Mouse (Mus musculus): ENCODE measurements around the gene Vps53.
"Not testable (repeated sequence)": the region's sequence is repeated elsewhere in the genome, so short reads cannot be mapped to it uniquely, and the experiment has no call there.

Gene Vps53

GRCm38 (mm10) chr11:76179495-76180145 lies at the start of gene Vps53, which contains the start of gene Fam57a:
Gene Vps53, minus strand, starts transcription at chr11:76179647.
Gene Fam57a, plus strand, starts transcription at chr11:76179671.
- ChIA-PET POLR2A (interaction anchor here in 2 of 4 experiments (1.1 to 1.4 kb wide), 4 partner anchors 36 to 445 kb away, joined by 4 to 7 read pairs (median 6); partner anchors contain the start of genes Dbil5 (in 1 of the 2), Gemin4 (in 1 of the 2) and Timm22 (in 1 of the 2)), CTCF (interaction anchor here in 3 of 4 experiments (0.7 to 1.4 kb wide), 7 partner anchors 38 to 275 kb away, joined by 3 to 5 read pairs (median 4); partner anchors contain the start of genes Dbil5 (in 2 of the 3), Gemin4 (in 2 of the 3) and Timm22 (in 1 of the 3))

DNA sequence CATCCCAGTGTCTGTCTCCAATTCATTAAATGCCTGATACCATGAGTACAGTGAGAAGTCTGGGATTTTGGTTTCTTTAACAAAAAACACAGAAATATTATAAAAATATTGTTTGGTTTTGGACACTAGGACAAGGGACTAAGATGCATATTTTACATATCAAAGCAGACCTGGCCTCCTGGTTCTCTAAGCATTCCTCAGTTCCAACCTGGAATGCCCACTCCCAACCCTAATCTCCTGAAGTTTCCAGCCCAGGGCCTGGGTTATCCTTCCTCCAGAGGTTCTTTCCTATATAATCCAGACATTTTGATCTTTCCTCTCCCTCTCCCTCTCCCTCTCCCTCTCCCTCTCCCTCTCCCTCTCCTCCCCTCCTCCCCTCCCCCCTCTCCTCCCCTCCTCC lies 45.6 kb upstream of the Vps53 start:
- ChIA-PET POLR2A (interaction anchor here in 2 of 4 experiments (0.7 to 1.2 kb wide), 5 partner anchors 7 to 199 kb away, joined by 3 to 4 read pairs (median 3); partner anchors contain the start of genes Dbil5 (in 2 of the 2) and Gemin4 (in 2 of the 2)), CTCF (interaction anchor here in 3 of 4 experiments (0.7 to 0.8 kb wide), 3 partner anchors 181 to 470 kb away, joined by 4 to 11 read pairs (median 5); no protein-coding TSS in a partner anchor)

GRCm38 (mm10) chr11:76224631-76225030 lies 45.2 kb upstream of the Vps53 start:
- ChIA-PET CTCF (interaction anchor here in 2 of 4 experiments (0.7 to 1.2 kb wide), 3 partner anchors 182 to 470 kb away, joined by 3 to 11 read pairs (median 4); no protein-coding TSS in a partner anchor), POLR2A (interaction anchor here in 1 of 4 experiments (0.6 to 0.7 kb wide), 3 partner anchors 37 to 846 kb away, joined by 3 read pairs; no protein-coding TSS in a partner anchor)

DNA sequence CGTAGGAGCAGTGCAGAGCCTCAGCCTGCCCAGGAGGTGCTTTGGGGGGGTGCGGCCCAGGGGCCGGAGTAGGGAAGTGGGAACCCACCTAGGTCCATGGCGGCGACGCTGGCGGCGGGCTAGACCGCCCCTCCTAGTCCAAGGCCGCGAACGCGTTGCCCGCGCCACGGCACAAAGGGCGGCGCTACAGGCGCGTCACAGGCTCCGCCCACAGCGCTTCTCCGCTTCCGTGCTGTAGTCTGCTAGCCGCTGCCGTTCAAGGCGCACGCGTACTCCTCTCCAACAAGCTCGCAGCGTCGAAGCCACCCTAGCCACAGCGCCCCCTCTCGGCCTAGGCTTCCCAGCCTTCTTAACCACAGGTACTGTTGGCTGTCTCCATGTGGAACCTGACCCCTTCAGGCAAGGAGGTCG lies 37.9 kb upstream of the Vps53 start, which contains the start of the genes Dbil5 and Gemin4:
Dbil5 (plus strand) TSS at position 219 of the 411 bp plus-strand sequence.
Gemin4 (minus strand) TSS at position 275 of the 411 bp plus-strand sequence.
- POLR2A ChIA-PET = interaction anchor here (0.6 to 3.6 kb wide), 47 partner anchors 8 to 1932 kb away, joined by 3 to 27 read pairs (median 3); partner anchors contain the start of genes Timm22 (in 3 of the 4), Glod4 (in 2 of the 4), Mrm3 (in 2 of the 4) and Fam57a (in 1 of the 4)
- CTCF ChIA-PET = interaction anchor here (0.5 to 1.8 kb wide), 32 partner anchors 9 to 1749 kb away, joined by 3 to 12 read pairs (median 3); partner anchors contain the start of genes Vps53 (in 2 of the 4), Fam57a (in 1 of the 4), Timm22 (in 1 of the 4) and Ywhae (in 1 of the 4)

DNA sequence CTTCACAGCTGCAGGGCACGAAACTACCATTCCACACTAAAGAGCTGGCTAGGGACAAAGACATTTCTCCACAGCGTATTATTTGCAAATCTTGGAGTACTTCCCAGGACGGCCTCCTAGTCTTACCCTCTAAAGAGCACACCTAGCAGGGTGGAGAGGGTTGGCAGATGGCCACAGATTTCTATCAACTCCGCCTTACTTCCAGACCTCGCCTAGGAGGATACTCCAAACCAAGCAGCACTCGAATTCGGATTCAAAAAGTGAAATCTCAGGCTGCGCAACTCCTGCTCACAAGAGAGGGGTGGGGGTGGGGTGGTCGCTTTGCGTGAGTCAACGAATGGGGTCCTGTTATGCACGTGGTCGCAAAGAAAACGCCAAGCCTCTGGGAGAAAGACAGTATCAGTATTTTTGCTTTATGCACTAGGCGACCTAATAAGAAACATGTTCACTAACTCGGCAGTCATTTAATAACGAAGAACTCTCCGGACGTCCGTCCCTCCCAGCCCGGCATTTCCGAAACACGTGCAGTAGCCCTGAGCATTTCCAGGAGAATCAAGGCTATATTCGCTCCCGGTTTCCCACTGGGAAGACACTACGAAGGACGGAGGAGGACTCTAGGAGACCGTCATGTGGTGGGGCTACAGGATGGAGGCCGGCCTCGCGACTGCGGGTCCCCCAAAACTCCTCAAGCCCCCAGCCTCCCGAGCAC lies 37.4 kb upstream of the Vps53 start:
- ChIA-PET POLR2A (interaction anchor here (0.6 to 3.6 kb wide), 42 partner anchors 9 to 1245 kb away, joined by 3 to 27 read pairs (median 5); partner anchors contain the start of genes Fam57a (in 2 of the 4), Nxn (in 2 of the 4), Vps53 (in 2 of the 4) and Glod4 (in 1 of the 4)), CTCF (interaction anchor here (0.5 to 1.8 kb wide), 28 partner anchors 10 to 1750 kb away, joined by 3 to 12 read pairs (median 4); partner anchors contain the start of genes Vps53 (in 2 of the 4), Fam57a (in 1 of the 4), Timm22 (in 1 of the 4) and Ywhae (in 1 of the 4))

DNA sequence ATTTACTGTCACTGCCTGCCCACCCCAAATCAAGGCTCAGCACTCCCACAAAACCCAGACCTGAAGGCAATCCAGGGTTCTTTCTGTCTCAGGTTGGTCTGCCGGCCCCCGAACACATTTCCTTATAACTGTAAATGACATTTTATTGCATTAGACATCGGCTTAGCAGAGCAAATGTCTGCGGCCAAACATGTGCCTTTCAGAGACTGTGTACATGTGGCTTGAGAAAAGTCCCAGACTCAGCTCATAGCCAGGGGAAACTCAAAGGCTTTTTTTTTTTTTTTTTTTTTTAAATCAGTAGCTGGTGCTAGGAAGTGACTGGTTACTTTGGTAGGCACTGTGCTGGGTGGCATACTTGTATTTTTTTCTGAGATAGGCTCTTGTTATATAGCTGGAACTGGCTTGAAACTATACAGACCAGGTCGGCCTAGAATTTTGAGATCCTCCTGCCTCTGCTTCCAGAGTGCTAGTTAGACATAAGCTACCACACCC lies 36.6 kb upstream of the Vps53 start:
- ChIA-PET POLR2A (interaction anchor here in 3 of 4 experiments (0.6 to 3.6 kb wide), 16 partner anchors 9 to 1814 kb away, joined by 3 to 27 read pairs (median 6); partner anchors contain the start of genes Fam57a (in 1 of the 3), Nxn (in 1 of the 3) and Vps53 (in 1 of the 3)), CTCF (no interaction called here)

DNA sequence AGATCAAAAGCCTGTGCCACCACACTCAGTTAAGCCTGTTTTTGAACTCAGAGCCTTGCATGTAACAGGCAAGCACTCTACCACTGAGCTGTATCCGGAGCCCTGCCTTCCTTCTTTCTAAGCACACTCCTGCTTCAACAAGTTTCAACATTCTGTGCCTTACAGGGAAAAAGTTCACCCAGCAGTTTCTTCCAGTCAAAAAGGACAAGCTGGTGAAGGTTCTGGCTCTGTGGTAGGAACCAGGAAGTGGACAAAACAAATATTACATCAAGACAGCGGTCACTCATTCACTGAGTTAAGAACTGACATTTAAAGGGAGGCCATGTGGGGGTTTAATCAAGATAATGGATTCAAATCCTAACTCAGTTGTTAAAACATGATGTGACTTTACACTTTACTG lies 35.6 kb upstream of the Vps53 start:
- ChIA-PET CTCF (interaction anchor here in 1 of 4 experiments (1.6 kb wide), 1 partner anchor 192 kb away, joined by 6 read pairs; the partner anchor contains the start of gene Timm22), POLR2A (interaction anchor here in 2 of 4 experiments (0.7 to 3.0 kb wide), 13 partner anchors 8 to 179 kb away, joined by 3 to 11 read pairs (median 5); partner anchors contain the start of genes Fam57a (in 1 of the 2), Glod4 (in 1 of the 2), Mrm3 (in 1 of the 2) and Vps53 (in 1 of the 2))

GRCm38 (mm10) chr11:76213841-76214240 lies 34.4 kb upstream of the Vps53 start:
- ChIA-PET CTCF (no interaction called here), POLR2A (interaction anchor here in 2 of 4 experiments (0.7 to 3.0 kb wide), 5 partner anchors 17 to 74 kb away, joined by 3 to 7 read pairs (median 3); partner anchors contain the start of genes Fam57a (in 1 of the 2) and Vps53 (in 1 of the 2))

- POLR2A ChIA-PET, CTCF ChIA-PET: not testable (repeated sequence)
Measured at GRCm38 (mm10) chr11:76211595-76211994, 32.1 kb upstream of the Vps53 start.

- ChIA-PET CTCF (no interaction called here), POLR2A (interaction anchor here in 2 of 4 experiments (0.9 to 1.5 kb wide), 2 partner anchors 13 to 52 kb away, joined by 3 to 4 read pairs; no protein-coding TSS in a partner anchor)
Measured at GRCm38 (mm10) chr11:76210228-76210985, 31.0 kb upstream of the Vps53 start.

DNA sequence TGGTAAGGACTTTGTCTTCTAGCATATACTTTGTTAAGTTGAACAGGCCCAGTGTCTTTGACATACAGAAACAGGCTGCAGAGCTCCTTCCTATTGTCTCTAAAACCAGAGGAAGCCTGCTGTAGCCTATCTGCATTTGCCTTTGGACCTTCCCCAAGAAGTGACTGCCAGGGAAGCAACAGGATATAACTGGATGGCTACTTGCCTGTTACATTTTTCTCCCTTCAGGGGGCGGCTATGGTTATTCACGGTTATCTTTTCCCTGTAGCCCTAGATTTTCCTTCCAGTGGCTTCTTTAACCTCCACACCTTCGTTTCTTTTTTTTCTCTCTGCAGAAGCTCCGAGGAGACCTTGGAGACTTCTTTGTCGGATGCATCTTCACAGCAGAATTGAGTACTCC lies 27.3 kb upstream of the Vps53 start:
- CTCF ChIA-PET = interaction anchor here in 3 of 4 experiments (0.7 to 1.7 kb wide), 5 partner anchors 11 to 179 kb away, joined by 3 to 5 read pairs (median 4); partner anchors contain the start of genes Dbil5 (in 1 of the 3) and Gemin4 (in 1 of the 3)

GRCm38 (mm10) chr11:76201761-76202674 lies 22.6 kb upstream of the Vps53 start:
- POLR2A ChIA-PET = interaction anchor here (0.7 to 2.9 kb wide), 10 partner anchors 11 to 205 kb away, joined by 3 to 7 read pairs (median 3); partner anchors contain the start of genes Timm22 (in 2 of the 4), Dbil5 (in 1 of the 4) and Gemin4 (in 1 of the 4)
- CTCF ChIA-PET = interaction anchor here in 2 of 4 experiments (0.5 to 1.4 kb wide), 4 partner anchors 15 to 922 kb away, joined by 3 to 4 read pairs (median 4); partner anchors contain the start of genes Dbil5 (in 1 of the 2) and Gemin4 (in 1 of the 2)

More for the DNA sequence above, 27.3 kb upstream of the Vps53 start:
- POLR2A ChIA-PET = interaction anchor here in 2 of 4 experiments (1.0 to 5.0 kb wide), 6 partner anchors 8 to 36 kb away, joined by 4 to 27 read pairs (median 6); partner anchors contain the start of genes Dbil5 (in 2 of the 2) and Gemin4 (in 2 of the 2)

DNA sequence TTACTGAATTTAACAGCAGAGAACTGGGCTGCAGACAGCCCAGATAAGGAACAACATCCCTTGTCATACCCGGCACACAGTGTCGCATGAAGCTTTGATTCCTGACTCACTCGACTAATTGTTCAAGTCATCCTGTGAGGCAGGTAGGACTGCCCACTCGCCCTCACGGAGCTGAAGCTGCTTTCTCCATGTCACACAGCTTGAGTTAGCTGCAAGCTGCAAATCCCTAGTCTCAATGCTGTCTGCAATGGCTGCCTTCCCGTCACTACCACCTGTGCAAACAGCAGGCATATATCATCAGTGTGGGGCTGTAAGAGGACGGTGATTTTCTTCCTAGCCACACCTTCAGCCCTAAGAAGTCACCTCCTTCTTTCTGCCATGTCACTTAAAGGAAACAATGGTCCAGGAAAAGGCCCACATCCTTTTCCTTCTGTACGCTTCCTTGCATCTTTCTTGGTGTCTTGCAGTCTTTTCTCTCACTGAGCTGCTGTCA lies 17.6 kb upstream of the Vps53 start:
- POLR2A ChIA-PET = interaction anchor here (0.7 to 2.0 kb wide), 14 partner anchors 8 to 465 kb away, joined by 3 to 8 read pairs (median 3); partner anchors contain the start of genes Dbil5 (in 3 of the 4), Gemin4 (in 3 of the 4) and Ywhae (in 1 of the 4)
- CTCF ChIA-PET = interaction anchor here in 3 of 4 experiments (0.8 to 2.0 kb wide), 4 partner anchors 8 to 210 kb away, joined by 3 to 5 read pairs (median 4); partner anchors contain the start of genes Dbil5 (in 1 of the 3), Gemin4 (in 1 of the 3) and Timm22 (in 1 of the 3)

DNA sequence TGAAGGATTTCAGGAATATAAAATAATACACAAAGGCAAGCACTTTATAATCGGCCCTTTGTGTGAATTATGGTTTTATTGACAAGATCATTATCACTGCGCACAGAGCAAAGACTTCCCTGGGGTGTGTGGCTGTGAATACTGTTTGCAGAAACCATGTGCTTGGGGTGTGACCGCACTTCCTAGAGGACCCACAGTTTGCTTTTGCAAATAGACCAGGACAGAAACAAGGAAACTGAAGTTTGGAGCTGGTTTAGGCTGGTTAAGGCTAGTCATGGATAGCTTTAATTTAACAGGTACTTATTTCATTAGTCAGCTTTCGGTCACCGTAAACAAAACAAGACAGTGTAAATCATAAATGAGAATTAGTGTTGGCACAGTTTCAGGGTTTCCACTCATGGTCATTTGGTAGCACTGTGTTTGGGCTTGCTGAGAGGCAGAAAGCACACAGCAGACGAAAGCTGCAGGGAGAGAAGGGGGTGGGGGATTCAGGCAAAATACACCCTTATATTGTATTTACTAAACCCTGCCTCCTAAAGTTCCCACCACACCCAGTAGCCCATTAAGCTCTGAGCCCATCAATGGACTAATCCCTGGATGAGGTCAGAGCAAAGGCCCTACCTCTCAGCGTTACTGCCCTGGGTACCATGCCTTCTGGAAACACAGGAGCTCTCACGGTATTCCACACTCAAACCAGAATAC lies 17.0 kb upstream of the Vps53 start:
- CTCF ChIA-PET = interaction anchor here in 3 of 4 experiments (0.8 to 2.0 kb wide), 4 partner anchors 9 to 210 kb away, joined by 3 to 5 read pairs (median 4); partner anchors contain the start of genes Dbil5 (in 1 of the 3), Gemin4 (in 1 of the 3) and Timm22 (in 1 of the 3)
- POLR2A ChIA-PET = interaction anchor here (0.5 to 2.0 kb wide), 17 partner anchors 9 to 1382 kb away, joined by 3 to 8 read pairs (median 3); partner anchors contain the start of genes Dbil5 (in 3 of the 4), Gemin4 (in 3 of the 4) and Ywhae (in 1 of the 4)

Measured in embryonic stem cell, embryonic (primary cell).